26 mouse cellular contexts compared by ENCODE assay signal in genomic region chr5:34496745-34497144, GRCm38 (mm10). TPM values are rescaled to one million over a fixed set of nuclear protein-coding genes. Genes with fewer than 3 reads are reported as not detected.
DNase-seq lines count a peak whose midpoint lies in the region; ATAC-seq and TF ChIP-seq lines count a peak whose summit lies in the region.
"Had no signal": no experiment of that assay in that cellular context is flagged by ENCODE, and none has a peak within 500 bp of the region (broad histone marks: within the 10 kb centered on the region; RNA-seq: fewer than 3 reads in every experiment).

No protein-coding gene starts in this region.

- H3K36me3 ChIP-seq in intestine, embryonic 14.5 days (ENCODE audit: control insufficient read depth, insufficient read depth, low read length) = peaks cover 6% of the 10 kb centered on the region; the same call in 1 of the 2 replicates
- H3K36me3 ChIP-seq in intestine, embryonic 15.5 days = no peaks in the 10 kb centered on the region
- no peaks in the 10 kb centered on the region for H3K36me3 ChIP-seq in neural tube, embryonic 14.5 days (ENCODE audit: control insufficient read depth, insufficient read depth, low read length)
- H3K36me3 ChIP-seq in liver, postnatal 0 days (replicated peaks; ENCODE audit: insufficient read depth, low read length) = 0 out of 2 replicates have a peak, but pooled peaks cover 7% of the 10 kb centered on the region
- H3K36me3 ChIP-seq: limb, embryonic 13.5 days; neural tube, embryonic 15.5 days; stomach, embryonic 15.5 days had no signal

- peak; percentile 38 for DNase-seq in intestine, embryonic 14.5 days (ENCODE audit: low spot score)
- no peak for DNase-seq in neural tube, embryonic 10.5 days (ENCODE audit: extremely low spot score, low spot score)
- no peak for DNase-seq in liver, postnatal 0 days
- no peak for DNase-seq in adrenal gland, adult 8-10 months
- no peak for DNase-seq in right cerebral cortex, postnatal 36 days (ENCODE audit: low spot score in 2 of 2)
- DNase-seq: adrenal gland, postnatal 14 days; cerebellum, adult 2 months; cerebellum, postnatal 36 days; embryo, embryonic 11 days; gastrocnemius, postnatal 10 days; heart, postnatal 10 days; kidney, adult 9 months; kidney, postnatal 4 days; lung, postnatal 4 days; right cerebral cortex, adult 18-20 months had no signal

- no peaks in the 10 kb centered on the region for H3K9me3 ChIP-seq in intestine, embryonic 14.5 days (ENCODE audit: control insufficient read depth, low read length)
- no peaks in the 10 kb centered on the region for H3K9me3 ChIP-seq in intestine, embryonic 15.5 days
- H3K9me3 ChIP-seq in neural tube, embryonic 14.5 days (ENCODE audit: control insufficient read depth, low read length) = no peaks in the 10 kb centered on the region
- H3K9me3 ChIP-seq in liver, postnatal 0 days (ENCODE audit: low read length) = no peaks in the 10 kb centered on the region
- H3K9me3 ChIP-seq: heart, embryonic 12.5 days; limb, embryonic 13.5 days; midbrain, embryonic 10.5 days; neural tube, embryonic 15.5 days; stomach, embryonic 15.5 days had no signal

- H3K4me3 ChIP-seq in intestine, embryonic 14.5 days (ENCODE audit: low read depth, low read length) = no peak overlapping the region
- H3K4me3 ChIP-seq in intestine, embryonic 15.5 days (replicated peaks) = no peak overlapping the region
- no peak overlapping the region for H3K4me3 ChIP-seq in neural tube, embryonic 14.5 days (ENCODE audit: low read depth, low read length)
- no peak overlapping the region for H3K4me3 ChIP-seq in liver, postnatal 0 days (ENCODE audit: low read depth, low read length)
- H3K4me3 ChIP-seq: heart, embryonic 12.5 days; limb, embryonic 13.5 days; midbrain, embryonic 10.5 days; myocyte; neural tube, embryonic 15.5 days; stomach, embryonic 15.5 days had no signal

- TF ChIP-seq EP300 in liver, postnatal 0 days (IDR thresholded peaks at IDR 0.05; ENCODE audit: low read depth) = no peak

- no peaks in the 10 kb centered on the region for H3K4me1 ChIP-seq in intestine, embryonic 14.5 days (replicated peaks; ENCODE audit: control insufficient read depth, insufficient read depth, low read length)
- no peaks in the 10 kb centered on the region for H3K4me1 ChIP-seq in intestine, embryonic 15.5 days (replicated peaks)
- H3K4me1 ChIP-seq in neural tube, embryonic 14.5 days (ENCODE audit: control insufficient read depth, insufficient read depth, low read length) = no peaks in the 10 kb centered on the region
- peaks cover 4% of the 10 kb centered on the region; the same call in 1 of the 2 replicates for H3K4me1 ChIP-seq in liver, postnatal 0 days (ENCODE audit: insufficient read depth)
- H3K4me1 ChIP-seq: limb, embryonic 13.5 days; neural tube, embryonic 15.5 days; stomach, embryonic 15.5 days had no signal

- H3K27ac ChIP-seq in intestine, embryonic 14.5 days (ENCODE audit: low read depth) = no peak overlapping the region
- H3K27ac ChIP-seq in intestine, embryonic 15.5 days = no peak overlapping the region
- no peak overlapping the region for H3K27ac ChIP-seq in neural tube, embryonic 14.5 days (ENCODE audit: low read depth, low read length)
- no peak overlapping the region for H3K27ac ChIP-seq in liver, postnatal 0 days (ENCODE audit: low read depth)
- H3K27ac ChIP-seq: limb, embryonic 13.5 days; midbrain, embryonic 10.5 days; neural tube, embryonic 15.5 days; stomach, embryonic 15.5 days had no signal

- TF ChIP-seq CTCF in liver, postnatal 0 days (IDR thresholded peaks at IDR 0.05; ENCODE audit: low read depth) = no peak

- no peak overlapping the region for H3K9ac ChIP-seq in intestine, embryonic 14.5 days (ENCODE audit: low read length)
- H3K9ac ChIP-seq in intestine, embryonic 15.5 days = no peak overlapping the region
- H3K9ac ChIP-seq in neural tube, embryonic 14.5 days (replicated peaks; ENCODE audit: low read depth, low read length) = no peak overlapping the region
- no peak overlapping the region for H3K9ac ChIP-seq in liver, postnatal 0 days (replicated peaks)
- H3K9ac ChIP-seq: heart, embryonic 12.5 days; limb, embryonic 13.5 days; neural tube, embryonic 15.5 days; stomach, embryonic 15.5 days had no signal

- H3K4me2 ChIP-seq in intestine, embryonic 14.5 days (ENCODE audit: low read length) = no peak overlapping the region
- H3K4me2 ChIP-seq in intestine, embryonic 15.5 days (replicated peaks) = no peak overlapping the region
- no peak overlapping the region for H3K4me2 ChIP-seq in neural tube, embryonic 14.5 days (ENCODE audit: low read depth, low read length)
- H3K4me2 ChIP-seq in liver, postnatal 0 days (ENCODE audit: low read depth, low read length) = no peak overlapping the region
- H3K4me2 ChIP-seq: heart, embryonic 12.5 days; limb, embryonic 13.5 days; neural tube, embryonic 15.5 days; stomach, embryonic 15.5 days had no signal

- 51% methylated on average over 6 of the region's 6 CpGs for WGBS in intestine, embryonic 14.5 days
- 49% methylated on average over 6 of the region's 6 CpGs for WGBS in intestine, embryonic 15.5 days
- 76% methylated on average over 6 of the region's 6 CpGs for WGBS in neural tube, embryonic 14.5 days
- WGBS in liver, postnatal 0 days (ENCODE audit: insufficient replicate concordance) = 68% methylated on average over 6 of the region's 6 CpGs

- no peak for ATAC-seq in intestine, embryonic 14.5 days (replicated peaks; ENCODE audit: low FRiP score, low TSS enrichment, low read depth)
- no peak for ATAC-seq in intestine, embryonic 15.5 days
- ATAC-seq in neural tube, embryonic 14.5 days (ENCODE audit: low read depth) = 0 out of 2 replicates have a peak, but pooled peaks have one; percentile 11
- ATAC-seq in liver, postnatal 0 days = peak; percentile 69
- ATAC-seq: forebrain, embryonic 16.5 days; inflammation-experienced regulatory T-cells, adult 6 months; midbrain, embryonic 16.5 days had no signal

- no peaks in the 10 kb centered on the region for H3K27me3 ChIP-seq in intestine, embryonic 14.5 days (replicated peaks; ENCODE audit: control insufficient read depth, insufficient read depth, low read length)
- no peaks in the 10 kb centered on the region for H3K27me3 ChIP-seq in intestine, embryonic 15.5 days (replicated peaks)
- no peaks in the 10 kb centered on the region for H3K27me3 ChIP-seq in neural tube, embryonic 14.5 days (ENCODE audit: control insufficient read depth, insufficient read depth, low read length)
- H3K27me3 ChIP-seq in liver, postnatal 0 days (ENCODE audit: insufficient read depth, low read length) = no peaks in the 10 kb centered on the region
- H3K27me3 ChIP-seq: heart, embryonic 12.5 days; limb, embryonic 13.5 days; neural tube, embryonic 15.5 days; stomach, embryonic 15.5 days had no signal

RNA-seq across cellular contexts. Expression of gene Tnip2, which starts 17.0 kb away (rescaled TPM):
- 12.9 and 19.4 TPM in 2 replicates for polyA plus RNA-seq in intestine, embryonic 14.5 days (2014; fragmentation: Nextera tagmentation; extraction: Ambion mirVana)
- 14.4 and 16.2 TPM in 2 replicates for polyA plus RNA-seq in intestine, embryonic 15.5 days (2015; fragmentation: Nextera tagmentation; extraction: Ambion mirVana)
- polyA plus RNA-seq in neural tube, embryonic 14.5 days (2014; fragmentation: Nextera tagmentation; extraction: Ambion mirVana) = 11.4 TPM in 2 replicates
- polyA plus RNA-seq in liver, postnatal 0 days (2015; fragmentation: Nextera tagmentation; extraction: Ambion mirVana) = 5.3 and 5.5 TPM in 2 replicates
- 10 to 100 TPM; 16.3 to 32.3 (median 24.3) TPM for total RNA-seq in adrenal gland, adult 8-10 months (2022)

RNA-seq across cellular contexts. Expression of gene Sh3bp2, which starts 28.9 kb away (rescaled TPM):
- polyA plus RNA-seq in intestine, embryonic 14.5 days (2014; fragmentation: Nextera tagmentation; extraction: Ambion mirVana) = 5.7 and 7.7 TPM in 2 replicates
- 4.5 and 6.2 TPM in 2 replicates for polyA plus RNA-seq in intestine, embryonic 15.5 days (2015; fragmentation: Nextera tagmentation; extraction: Ambion mirVana)
- polyA plus RNA-seq in neural tube, embryonic 14.5 days (2014; fragmentation: Nextera tagmentation; extraction: Ambion mirVana) = 20.6 and 29.8 TPM in 2 replicates
- 7.7 and 9.8 TPM in 2 replicates for polyA plus RNA-seq in liver, postnatal 0 days (2015; fragmentation: Nextera tagmentation; extraction: Ambion mirVana)
- 10 to 100 TPM; 11.5 to 23.9 (median 17.8) TPM for total RNA-seq in adrenal gland, adult 8-10 months (2022)

Comparison
In these comparisons a context has a peak if more than half of its experiments do, and no peak if none do; other contexts are left out.
1. ATAC-seq: peak in neural tube, embryonic 14.5 days (single experiment) and liver, postnatal 0 days (single experiment); none in intestine, embryonic 14.5 days (single experiment) and intestine, embryonic 15.5 days (single experiment).